Mouse (Mus musculus): Measurements from ENCODE around the gene Grip1.

The Grip1 gene

GRCm38 (mm10) chr10:119575780-119576179 lies 122.2 kb downstream of the Grip1 start:
- DNase-seq, result no peak

DNA sequence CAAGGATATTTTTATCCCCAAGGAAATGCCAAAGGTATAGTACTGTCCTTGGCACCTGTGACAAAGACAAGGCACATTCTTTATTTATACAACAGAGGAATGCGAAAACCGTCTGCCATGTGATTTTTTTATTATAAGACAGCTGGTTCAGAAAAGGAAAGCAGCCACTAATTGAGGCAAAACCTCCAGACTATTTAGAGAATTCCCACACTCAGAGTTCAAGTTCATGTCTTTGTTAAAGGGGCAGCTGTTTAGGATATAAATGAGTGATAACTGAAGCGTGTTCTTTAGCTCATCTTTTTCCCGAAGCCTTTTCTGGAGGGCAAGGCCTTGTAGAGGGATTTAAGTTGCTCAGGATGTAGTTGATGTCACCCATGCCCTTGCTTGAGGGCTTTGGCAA lies 126.4 kb downstream of the Grip1 start:
- DNase-seq, result no peak

DNA sequence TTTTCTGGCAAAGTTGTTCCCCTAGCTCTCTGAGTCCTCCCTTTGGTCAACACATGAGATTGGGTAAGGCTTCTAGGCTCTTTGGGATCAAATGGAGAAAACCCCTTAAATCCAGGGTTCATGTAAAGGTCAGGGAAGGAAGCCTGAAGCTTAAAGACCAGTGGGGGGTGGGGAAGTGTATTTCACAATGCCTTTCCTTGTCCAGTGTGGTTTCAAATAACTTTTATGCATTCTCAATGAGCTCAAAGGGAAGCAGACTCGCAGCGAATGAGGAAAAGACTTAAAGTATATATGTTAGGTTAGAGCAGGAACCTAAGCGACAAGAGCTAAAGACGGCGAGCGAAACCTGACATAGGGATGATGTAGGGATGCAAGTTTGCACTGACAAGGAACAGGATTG lies 131.0 kb downstream of the Grip1 start:
- peak; percentile 50 for DNase-seq

GRCm38 (mm10) chr10:119586976-119587375 lies 133.3 kb downstream of the Grip1 start:
- no peak for DNase-seq

DNA sequence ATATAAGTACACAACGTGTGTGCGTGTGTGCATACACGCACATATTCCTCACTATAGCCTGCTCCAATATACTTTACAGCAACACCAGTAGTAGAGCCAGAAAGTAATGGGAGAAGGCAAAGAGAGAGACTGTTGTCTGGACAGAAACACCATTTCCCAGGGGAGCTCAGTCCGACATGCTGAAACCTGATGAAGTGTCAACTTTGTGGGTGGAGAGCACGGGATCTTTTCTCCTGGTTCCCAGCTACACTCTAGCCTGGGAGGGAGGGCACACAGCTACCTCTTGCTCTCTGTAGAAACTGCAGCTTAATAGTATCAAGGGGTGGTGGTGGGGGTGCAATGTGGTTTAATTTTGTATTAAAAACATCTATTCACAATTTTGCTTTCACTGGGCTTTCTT lies 143.2 kb downstream of the Grip1 start:
- DNase-seq, result peak; percentile 39

- no peak for DNase-seq
Measured at GRCm38 (mm10) chr10:119607501-119607900, 153.9 kb downstream of the Grip1 start.

- DNase-seq, result no peak
Measured at GRCm38 (mm10) chr10:119608998-119609397, 155.4 kb downstream of the Grip1 start.

GRCm38 (mm10) chr10:119610279-119610895 lies 156.8 kb downstream of the Grip1 start:
- DNase-seq, result peak; percentile 54

DNA sequence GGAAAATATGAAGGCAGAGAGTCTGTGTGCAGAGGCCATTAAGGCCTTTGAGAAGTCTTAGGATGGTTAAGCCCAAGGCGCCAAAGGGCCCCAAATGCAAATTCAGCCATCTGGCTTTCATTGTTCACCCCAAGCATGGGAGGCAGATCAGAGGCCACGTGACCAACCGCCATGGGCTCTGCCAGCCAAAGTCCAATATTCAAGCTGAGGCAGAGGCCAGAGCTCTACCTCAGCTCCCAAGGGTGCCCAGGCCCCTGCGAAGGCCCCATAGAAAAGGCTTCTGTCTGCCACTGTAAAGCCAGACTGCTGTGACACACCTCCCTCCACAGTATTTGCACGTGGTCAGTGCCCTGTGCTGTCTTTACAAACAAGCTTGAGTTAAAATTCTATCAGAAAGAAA lies 158.4 kb downstream of the Grip1 start:
- DNase-seq, result no peak

DNA sequence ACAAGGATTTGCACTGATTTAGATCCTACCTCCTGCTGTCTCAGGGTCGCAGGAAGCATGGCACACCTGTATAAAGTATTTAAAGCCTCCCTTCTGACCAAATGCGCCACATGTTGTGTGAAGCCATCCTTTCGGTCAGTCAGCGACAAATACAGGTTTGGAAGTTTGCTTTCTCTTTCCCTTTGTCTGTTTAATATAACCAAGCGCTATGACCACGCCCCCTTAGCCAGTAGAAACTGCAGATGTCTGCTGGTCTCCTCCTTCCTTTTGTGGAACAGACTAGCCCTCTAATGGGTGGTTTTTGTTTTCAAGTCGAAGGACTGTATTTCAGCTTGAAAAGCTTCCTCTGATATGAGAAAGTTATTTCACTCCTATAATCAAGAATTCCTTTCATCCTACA lies 161.1 kb downstream of the Grip1 start:
- DNase-seq, result peak; percentile 36

DNA sequence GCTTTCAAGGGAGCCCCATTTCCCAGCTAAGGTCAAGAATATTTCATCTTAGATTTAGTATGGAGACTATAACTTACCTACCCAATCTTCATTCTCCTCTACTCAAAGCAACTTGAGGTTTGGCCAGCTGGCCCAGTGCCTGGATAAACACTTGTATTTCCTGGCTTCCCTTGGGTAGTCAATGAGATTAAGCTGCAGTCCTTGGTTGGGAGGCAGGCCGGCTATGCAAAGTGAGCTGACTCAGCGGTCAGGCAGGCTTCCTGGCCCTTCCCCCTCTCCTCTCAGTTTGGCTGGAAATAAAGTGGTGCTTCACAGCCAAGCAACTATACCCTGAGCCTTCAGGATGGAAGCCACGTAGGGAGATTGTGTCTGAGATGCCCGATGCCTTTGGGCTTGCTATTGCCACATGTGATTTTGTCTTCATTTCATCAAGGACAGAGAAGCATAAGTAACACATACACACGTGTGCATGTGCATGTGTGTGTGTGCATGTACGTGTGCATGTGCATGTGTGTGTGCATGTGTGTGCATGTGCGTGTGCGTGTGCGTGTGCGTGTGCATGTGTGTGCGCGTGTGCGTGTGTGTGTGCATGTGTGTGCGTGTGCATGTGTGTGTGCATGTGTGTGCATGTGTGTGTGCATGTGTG lies 161.7 kb downstream of the Grip1 start:
- DNase-seq, result peak; percentile 68

GRCm38 (mm10) chr10:119616078-119616477 lies 162.4 kb downstream of the Grip1 start:
- no peak for DNase-seq

DNA sequence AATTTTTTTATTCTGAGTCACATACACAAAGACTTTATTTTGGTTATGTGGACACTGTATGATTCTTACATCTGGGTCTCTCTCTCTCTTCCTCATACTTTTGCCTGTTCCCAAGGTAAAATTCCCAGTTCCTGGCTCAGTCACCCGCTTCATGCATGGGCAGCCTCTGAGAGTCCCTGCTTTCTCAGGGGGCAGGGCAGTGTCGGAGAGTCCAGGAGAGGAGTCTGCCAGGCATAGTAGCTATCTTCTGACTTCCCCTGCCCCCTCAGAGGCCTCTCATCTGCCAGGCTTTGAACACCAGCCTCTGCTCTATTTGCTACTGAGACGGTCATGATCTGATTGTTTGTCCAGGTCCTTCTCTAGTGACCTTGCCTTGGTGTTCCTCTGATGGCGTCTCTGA lies 175.0 kb downstream of the Grip1 start:
- DNase-seq, result no peak

DNA sequence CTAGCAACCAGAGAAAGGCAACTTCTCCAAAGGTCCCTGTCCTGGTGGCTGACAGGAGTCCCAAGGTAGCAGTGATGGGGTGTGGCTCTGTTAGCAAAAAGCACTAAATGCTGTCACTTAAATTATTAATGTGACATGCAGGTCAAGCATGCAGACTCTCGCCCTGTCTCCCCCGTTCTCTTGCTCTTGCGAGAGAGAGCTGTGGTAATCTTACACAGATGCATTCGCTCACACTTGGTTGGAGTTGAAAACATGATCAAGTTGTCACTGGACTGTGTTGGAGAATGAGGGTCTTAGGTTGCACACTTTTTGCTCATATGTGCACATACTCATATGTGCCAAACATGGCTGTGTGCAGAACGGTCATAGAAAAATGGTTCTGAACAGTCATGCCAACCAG lies 176.8 kb downstream of the Grip1 start:
- no peak for DNase-seq

DNA sequence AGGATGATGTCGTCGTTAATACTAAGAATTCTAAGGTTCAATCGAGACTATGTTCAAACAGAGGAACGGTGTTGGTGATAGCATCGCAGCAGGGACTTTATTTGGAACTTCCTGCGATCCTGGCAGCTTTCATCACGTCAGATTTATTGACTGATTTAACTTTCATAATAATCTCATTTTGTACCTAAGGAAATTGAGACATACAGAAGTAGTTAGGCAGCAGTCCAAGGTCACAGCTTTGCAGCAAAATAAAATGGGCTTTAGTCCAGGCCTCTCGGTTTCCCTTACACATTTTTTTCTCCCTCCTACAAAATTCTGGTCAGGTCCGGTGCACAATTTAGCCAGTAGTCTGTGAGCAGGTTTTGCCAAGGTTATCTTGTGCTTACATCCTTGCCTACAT lies 178.3 kb downstream of the Grip1 start:
- no peak for DNase-seq

GRCm38 (mm10) chr10:119634544-119634943 lies 180.9 kb downstream of the Grip1 start:
- no peak for DNase-seq

- DNase-seq, result no peak
Measured at GRCm38 (mm10) chr10:119640534-119640933, 186.9 kb downstream of the Grip1 start.

DNA sequence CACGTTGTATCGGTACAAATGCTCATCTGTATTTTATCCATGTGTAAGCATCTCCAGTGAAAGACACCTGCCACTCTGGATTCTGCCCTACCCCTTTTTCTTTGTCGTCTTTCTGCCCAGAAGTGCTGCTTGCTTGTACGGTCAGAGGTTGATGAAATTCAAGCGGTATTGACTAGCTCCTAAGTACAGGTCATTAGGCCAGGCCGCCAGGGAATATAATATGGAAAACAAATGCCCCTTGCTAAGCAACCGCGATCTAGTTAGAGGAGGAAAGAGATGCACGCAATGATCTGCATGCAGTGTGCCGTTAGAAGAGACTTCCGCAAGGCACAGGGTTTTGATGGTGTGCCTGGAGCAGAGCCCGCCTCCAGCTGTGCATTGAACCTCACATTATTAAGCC lies 187.4 kb downstream of the Grip1 start:
- DNase-seq, result peak; percentile 53

GRCm38 (mm10) chr10:119644289-119644688 lies 190.7 kb downstream of the Grip1 start:
- peak; percentile 30 for DNase-seq

DNA sequence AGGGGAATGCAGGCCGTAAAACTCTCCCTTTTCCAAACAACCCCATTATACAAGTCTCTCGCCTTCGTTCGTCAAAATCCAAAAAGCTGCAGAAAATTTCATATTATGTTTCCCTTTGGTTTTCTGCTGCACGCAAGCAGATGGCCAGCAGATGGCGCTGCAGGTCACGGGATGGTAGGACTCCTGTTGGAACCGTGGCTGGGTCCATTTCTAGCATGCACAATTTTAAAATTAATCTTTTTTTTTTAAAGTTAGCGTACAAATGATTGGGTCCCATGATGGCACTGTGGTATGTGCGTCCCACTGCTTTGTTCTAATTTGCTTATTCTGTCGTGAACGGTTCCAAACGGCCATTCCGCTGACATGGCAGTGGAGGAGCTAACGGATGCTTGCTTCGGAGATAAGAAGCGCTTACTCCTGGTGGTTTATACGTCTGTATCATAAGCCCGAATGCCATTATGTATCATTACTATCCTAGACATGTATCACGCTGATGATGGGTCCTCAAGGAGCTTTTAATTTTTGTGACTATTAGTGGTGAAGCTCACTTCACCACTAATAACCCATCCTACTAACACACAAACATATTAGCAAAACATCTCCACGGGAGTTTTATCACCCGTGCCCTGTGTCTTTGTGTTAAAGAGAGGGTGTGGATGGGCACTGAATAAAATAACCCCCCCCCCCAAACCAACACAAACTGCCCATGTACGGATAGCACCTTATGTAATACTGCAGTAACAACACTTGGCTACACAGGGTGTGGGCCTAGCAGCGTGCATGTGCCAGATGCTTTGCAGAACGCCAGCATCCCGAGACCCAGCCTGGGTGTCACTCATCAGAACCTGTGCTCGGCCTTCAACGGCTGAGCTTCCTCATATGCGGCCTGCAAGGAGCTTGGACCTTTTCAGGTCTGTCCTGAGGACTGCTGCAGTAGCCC lies 193.1 kb downstream of the Grip1 start:
- peak; percentile 80 for DNase-seq

GRCm38 (mm10) chr10:119660677-119661353 lies 207.2 kb downstream of the Grip1 start:
- DNase-seq, result peak; percentile 57

DNA sequence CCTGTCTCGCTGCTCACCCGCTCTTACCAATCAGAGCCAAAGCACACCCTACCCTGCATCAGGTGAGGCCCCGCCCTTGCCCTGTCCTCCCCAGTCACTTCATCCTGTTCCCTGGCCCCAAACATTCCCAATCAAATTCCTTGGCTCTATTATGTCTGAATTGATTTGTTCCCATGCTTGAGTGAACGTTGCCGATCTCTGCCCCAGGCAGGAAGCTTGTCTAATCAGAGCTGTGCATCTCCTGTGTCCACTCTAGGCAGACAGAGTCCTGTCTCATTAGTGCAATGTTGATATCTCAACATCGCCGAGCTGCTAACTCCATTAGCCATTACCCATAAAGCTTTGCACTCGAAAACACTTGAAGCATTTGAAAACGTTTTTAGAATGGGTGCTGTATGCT lies 210.0 kb downstream of the Grip1 start:
- no peak for DNase-seq

DNA sequence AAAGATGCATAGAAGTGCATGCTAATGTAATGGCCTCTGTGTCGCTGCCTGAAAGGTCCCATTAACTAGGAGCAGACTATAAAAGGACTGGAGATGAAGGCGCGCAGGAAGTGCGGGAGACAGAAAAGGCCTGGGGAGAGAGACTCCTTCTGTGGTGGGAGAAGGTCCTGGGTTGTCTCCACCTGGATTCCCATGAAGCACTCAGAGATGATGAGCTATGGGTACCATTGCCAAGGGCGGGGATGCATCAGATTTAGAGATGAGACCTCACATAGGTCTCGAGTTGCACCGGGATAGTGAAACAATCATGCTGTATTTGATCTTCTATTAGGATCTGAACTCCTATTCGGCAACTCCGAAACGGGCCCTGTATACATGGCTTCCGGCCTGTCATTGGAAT lies 212.8 kb downstream of the Grip1 start:
- DNase-seq, result no peak
